Mouse (Mus musculus) ES-E14 (cell line): ENCODE data around the gene Myzap. TPM values are rescaled to one million over a fixed set of nuclear protein-coding genes. Genes with fewer than 3 reads are reported as not detected.
A peak's percentile ranks its signal among the peaks of the same experiment; 100 is the strongest.

Source experiments
- DNase-seq: peaks from one replicate; pipeline ENCODE4 v3.0.0-alpha.2; 2013; ENCODE audit warnings: low read depth, low spot score
- H3K27ac ChIP-seq: 2 replicates; pipeline ENCODE4 v1.5.1; 2012; ENCODE audit warnings: low read depth, mild to moderate bottlenecking, low read length, moderate library complexity, mixed read lengths; ENCODE audit not compliant: poor library complexity, insufficient read depth, severe bottlenecking
- H3K36me3 ChIP-seq: 2 replicates; pipeline ENCODE4 v1.6.1; 2012; ENCODE audit warnings: mild to moderate bottlenecking, low read length, moderate library complexity, mixed read lengths; ENCODE audit not compliant: control insufficient read depth, poor library complexity, insufficient read depth, severe bottlenecking
- H3K4me1 ChIP-seq, 2 experiments: fragments of 150-350 bp in 1 of 2; sonication (generic) in 1 of 2; 2 replicates each; pipeline ENCODE4 v1.6.1; 2012; ENCODE audit warnings: low read length in 2 of 2, mild to moderate bottlenecking in 1 of 2, mixed read lengths in 1 of 2; ENCODE audit not compliant: control insufficient read depth in 2 of 2, insufficient read depth in 2 of 2, poor library complexity in 1 of 2
- H3K4me3 ChIP-seq, 2 experiments: fragments of 150-350 bp in 1 of 2; sonication (generic) in 1 of 2; 2 replicates each; pipeline ENCODE4 v1.5.1; 2012; ENCODE audit warnings: low read length in 2 of 2, low read depth in 1 of 2, mild to moderate bottlenecking in 1 of 2, mixed read lengths in 1 of 2; ENCODE audit not compliant: insufficient read depth in 1 of 2, poor library complexity in 1 of 2, severe bottlenecking in 1 of 2
- H3K9ac ChIP-seq: 2 replicates; pipeline ENCODE4 v1.6.1; 2012; ENCODE audit warnings: low read depth, mild to moderate bottlenecking, low read length, mixed read lengths; ENCODE audit not compliant: poor library complexity, insufficient read depth, severe bottlenecking
- H3K9me3 ChIP-seq: fragments of 150-350 bp; sonication (generic); 2 replicates; pipeline ENCODE4 v1.6.1; 2012; ENCODE audit warnings: low read depth, mild to moderate bottlenecking, low read length; ENCODE audit not compliant: control insufficient read depth, insufficient read depth
- CHD2 ChIP-seq: IDR thresholded peaks from 2 replicates; pipeline ENCODE4 v1.6.1; 2014; ENCODE audit warnings: mild to moderate bottlenecking, low read depth, low read length, inconsistent platforms
- HCFC1 ChIP-seq: IDR thresholded peaks from 2 replicates; pipeline ENCODE4 v1.6.1; 2012; ENCODE audit warnings: low read length, inconsistent platforms, borderline replicate concordance; ENCODE audit not compliant: insufficient read depth
- MAFK ChIP-seq: IDR thresholded peaks from 2 replicates; pipeline ENCODE4 v1.6.1; 2014; ENCODE audit warnings: mild to moderate bottlenecking, low read depth, low read length, inconsistent platforms; ENCODE audit not compliant: insufficient read depth
- ZC3H11A ChIP-seq: IDR thresholded peaks from 2 replicates; pipeline ENCODE4 v1.6.1; 2012; ENCODE audit warnings: low read depth, mild to moderate bottlenecking, inconsistent platforms, low read length, borderline replicate concordance
- ZNF384 ChIP-seq: IDR thresholded peaks from 2 replicates; pipeline ENCODE4 v1.6.1; 2012; ENCODE audit warnings: low read depth, low read length, inconsistent platforms
- in situ Hi-C, 2 experiments: fragments of 600-800 bp; cut with MboI; formaldehyde crosslinking; loops; one replicate each; pipeline ENCODE4 v1.15.1; 2025; ENCODE audit warnings: low sequenced_read_pairs in 2 of 2, inconsistent platforms in 1 of 2; ENCODE audit not compliant: unreplicated experiment in 2 of 2
- total RNA-seq: library from RNA; depleted of rRNA; stranded (reverse); fragments of 300-350 nt; gene quantifications from 2 replicates; pipeline ENCODE4 v1.2.3, GENCODE M21; 2012

The Myzap gene
- total RNA-seq, 1 experiment = 0.94 TPM

DNA sequence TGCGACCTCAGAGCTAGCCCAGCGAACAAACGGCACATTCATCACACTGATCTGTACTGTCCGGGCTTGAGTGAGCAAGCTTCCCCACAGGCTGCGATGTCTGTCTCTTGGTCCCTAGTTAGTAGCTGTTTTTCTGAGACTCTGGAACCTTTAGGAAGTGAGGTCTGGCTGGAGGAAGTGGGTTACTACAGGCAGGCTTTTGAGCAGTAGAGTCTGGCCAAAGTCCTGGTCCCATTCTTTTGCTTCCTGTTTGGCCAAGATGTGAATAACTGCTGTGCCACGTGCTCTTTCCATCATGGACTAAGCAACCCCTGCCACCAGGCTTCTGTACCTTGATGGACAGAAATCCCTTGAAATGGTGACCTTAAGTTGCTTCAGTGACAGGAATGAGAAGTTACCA, 4.7 kb upstream of the Myzap start:
- Histone ChIP-seq H3K27ac (no peak overlapping the region), H3K36me3 (no peaks in the 10 kb centered on the region), H3K4me3 (no peak overlapping the region), H3K4me1 (peaks cover 0 to 3% of the 10 kb centered on the region in 2 experiments; a peak in 1 of 4 replicates), H3K9ac (no peak overlapping the region), H3K9me3 (no peaks in the 10 kb centered on the region)
- TF ChIP-seq ZNF384 (no peak), HCFC1 (no peak)
- in situ Hi-C loops = no loop called here
- DNase-seq = no peak

DNA sequence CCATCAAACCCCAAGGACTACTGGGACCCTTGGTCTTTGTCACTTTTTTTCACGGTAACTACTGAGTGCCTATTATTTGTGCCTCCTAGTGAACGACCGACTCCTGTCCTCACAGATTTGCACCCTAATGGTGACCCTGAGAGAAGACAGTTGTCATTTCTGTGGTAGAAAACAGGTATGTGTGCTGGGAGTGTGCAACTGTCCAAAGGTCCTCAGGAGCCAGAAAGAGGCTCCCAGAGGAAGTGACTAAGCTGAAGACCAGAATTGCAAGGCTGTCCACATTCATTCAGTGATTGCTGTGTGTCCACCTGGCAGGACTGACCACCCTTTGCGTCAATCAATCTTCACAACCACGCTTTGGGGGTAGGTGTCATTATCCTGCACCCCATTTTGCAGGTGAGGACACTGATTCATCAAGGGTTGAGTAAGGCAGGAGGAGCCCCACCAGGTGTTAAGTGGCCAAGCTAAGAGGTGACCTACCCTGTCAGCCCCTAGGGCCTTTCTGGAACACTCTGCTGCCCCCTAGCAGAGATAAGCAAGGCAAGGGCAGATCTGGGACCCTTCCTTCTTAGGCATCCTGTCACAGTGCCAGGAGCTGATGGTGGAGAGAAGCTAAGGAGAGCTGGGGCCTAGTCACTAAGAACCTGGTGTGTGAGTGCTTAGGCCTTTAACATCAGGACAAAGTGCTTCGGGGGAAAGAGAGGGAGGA, 571 bp upstream of the Myzap start:
- Histone ChIP-seq H3K27ac (no peak overlapping the region), H3K4me1 (peaks cover 0 to 3% of the 10 kb centered on the region in 2 experiments; a peak in 1 of 4 replicates)

DNA sequence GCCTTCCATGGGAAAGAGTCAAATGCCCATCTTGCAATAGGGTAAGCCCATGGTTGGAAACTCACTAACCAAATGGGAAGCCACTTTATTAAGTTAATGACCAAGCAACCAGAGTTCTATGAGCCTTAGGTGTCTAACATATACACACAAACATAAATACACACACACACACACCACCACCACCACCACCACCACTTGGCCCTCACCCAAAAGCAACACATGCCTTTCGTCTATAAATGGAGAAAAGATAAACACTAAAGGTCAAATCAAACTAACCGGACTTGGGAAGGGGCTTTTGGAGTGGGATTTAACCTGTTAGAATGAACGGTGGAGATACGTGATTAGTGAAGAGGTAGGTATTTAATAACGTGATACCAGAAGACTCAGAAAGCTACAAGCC, 1.1 kb downstream of the Myzap start:
- Histone ChIP-seq H3K36me3 (no peaks in the 10 kb centered on the region), H3K4me1 (peaks cover 0 to 3% of the 10 kb centered on the region in 2 experiments; a peak in 1 of 4 replicates), H3K4me3 (no peak overlapping the region), H3K9me3 (no peaks in the 10 kb centered on the region), H3K27ac (no peak overlapping the region), H3K9ac (no peak overlapping the region)
- no peak for DNase-seq
- TF ChIP-seq HCFC1 = no peak
- TF ChIP-seq ZC3H11A = no peak
- TF ChIP-seq CHD2 = no peak
- no peak for TF ChIP-seq ZNF384
- no peak for TF ChIP-seq MAFK
- in situ Hi-C loops = no loop called here

More for the DNA sequence above, 571 bp upstream of the Myzap start:
- Histone ChIP-seq H3K36me3 (no peaks in the 10 kb centered on the region), H3K4me3 (peak overlapping the region in 1 of 2 experiments; percentile 85; a peak in 1 of 4 replicates), H3K9ac (no peak overlapping the region), H3K9me3 (no peaks in the 10 kb centered on the region)
- in situ Hi-C loops = no loop called here
- DNase-seq = no peak
- TF ChIP-seq ZC3H11A (no peak), ZNF384 (no peak), CHD2 (no peak), MAFK (no peak), HCFC1 (no peak)

DNA sequence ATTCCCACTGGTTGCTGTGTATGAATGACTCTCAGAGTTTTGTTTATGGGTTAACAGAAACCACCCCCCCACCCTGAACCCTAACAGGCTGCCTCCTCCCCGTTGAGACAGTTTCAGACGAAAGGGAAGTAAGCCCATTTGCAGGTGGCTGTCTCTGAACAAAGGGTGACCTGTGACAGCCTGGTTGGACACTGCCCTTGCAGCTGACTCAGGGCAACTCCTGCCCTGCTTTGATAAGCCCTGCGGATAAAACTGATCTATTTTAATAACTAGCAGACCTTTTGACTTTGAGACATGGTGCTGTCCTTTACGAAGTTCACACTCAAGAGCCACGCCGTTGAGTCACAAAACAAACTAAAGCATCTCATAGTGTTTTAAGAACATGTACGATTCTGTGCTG, 2.4 kb downstream of the Myzap start:
- in situ Hi-C loops = no loop called here
- Histone ChIP-seq H3K4me3 (no peak overlapping the region), H3K4me1 (peaks cover 0 to 3% of the 10 kb centered on the region in 2 experiments; a peak in 1 of 4 replicates), H3K9me3 (no peaks in the 10 kb centered on the region), H3K27ac (no peak overlapping the region), H3K9ac (no peak overlapping the region), H3K36me3 (no peaks in the 10 kb centered on the region)
- no peak for TF ChIP-seq CHD2
- TF ChIP-seq ZNF384 = no peak
- TF ChIP-seq HCFC1 = no peak
- no peak for TF ChIP-seq MAFK
- no peak for TF ChIP-seq ZC3H11A
- no peak for DNase-seq
